ENCODE assay signal across 14 mouse cellular contexts in the genomic region with DNA sequence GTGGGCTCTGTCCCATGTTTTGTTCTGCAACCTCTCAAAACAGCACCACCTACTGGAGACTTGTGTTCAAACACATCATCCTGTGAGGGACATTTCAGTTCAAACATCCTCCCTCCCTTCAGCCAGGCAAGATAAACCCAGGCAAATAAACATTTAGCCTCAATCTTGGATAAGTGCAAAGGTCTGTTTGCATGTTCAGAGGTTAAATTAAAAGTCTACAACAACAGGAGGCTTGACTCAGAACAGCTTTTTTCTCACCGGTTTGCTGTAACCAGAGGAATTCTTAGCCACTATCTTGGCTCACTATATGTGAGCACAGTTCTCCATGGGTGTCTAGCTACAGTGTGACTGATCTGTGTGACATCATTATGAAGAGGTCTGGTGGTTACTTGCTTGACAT. TPM values are rescaled to one million over a fixed set of nuclear protein-coding genes. Genes with fewer than 3 reads are reported as not detected.
"Had no signal": no experiment of that assay in that cellular context is flagged by ENCODE, and none has a peak within 500 bp of the region (broad histone marks: within the 10 kb centered on the region; RNA-seq: fewer than 3 reads in every experiment).

No protein-coding gene starts in this region.

- H3K27me3 ChIP-seq: limb, embryonic 13.5 days; liver, embryonic 13.5 days; midbrain, embryonic 12.5 days; neural tube, embryonic 15.5 days had no signal

- DNase-seq: kidney, adult 2 months; kidney, postnatal 36 days; left cerebral cortex, postnatal 4 days; liver, embryonic 13.5 days; lung, adult 18-20 months; lung, postnatal 14 days; right cerebral cortex, adult 18-20 months; right cerebral cortex, postnatal 25 days; thymus, postnatal 4 days had no signal

- H3K4me1 ChIP-seq: liver, embryonic 13.5 days; midbrain, embryonic 12.5 days; neural tube, embryonic 15.5 days had no signal

- H3K36me3 ChIP-seq: liver, embryonic 13.5 days; midbrain, embryonic 12.5 days; neural tube, embryonic 15.5 days had no signal

- H3K9me3 ChIP-seq: neural tube, embryonic 15.5 days had no signal

- H3K27ac ChIP-seq: limb, embryonic 13.5 days; liver, embryonic 13.5 days; midbrain, embryonic 12.5 days; neural tube, embryonic 15.5 days had no signal

- H3K4me2 ChIP-seq: limb, embryonic 13.5 days; liver, embryonic 13.5 days; midbrain, embryonic 12.5 days; neural tube, embryonic 15.5 days had no signal

- H3K4me3 ChIP-seq: limb, embryonic 13.5 days; liver, embryonic 13.5 days; midbrain, embryonic 12.5 days; myocyte; neural tube, embryonic 15.5 days had no signal

- H3K9ac ChIP-seq: limb, embryonic 13.5 days; liver, embryonic 13.5 days; midbrain, embryonic 12.5 days; neural tube, embryonic 15.5 days had no signal

RNA-seq across cellular contexts. Expression of gene Ism1, which starts 22.6 kb away (rescaled TPM):
- total RNA-seq: megakaryocyte-erythroid progenitor cell, adult 5-6 weeks had no signal
- polyA plus RNA-seq: liver, embryonic 13.5 days; myocyte had no signal
